Mouse (Mus musculus): ENCODE data around the gene Dnm1. TPM values are rescaled to one million over a fixed set of nuclear protein-coding genes. Genes with fewer than 3 reads are reported as not detected.
"Not testable (repeated sequence)": the region's sequence is repeated elsewhere in the genome, so short reads cannot be mapped to it uniquely, and the experiment has no call there.

Gene Dnm1
- total RNA-seq, 4 experiments from 2014 or later = 1,146 to 1,253 (median 1,200) TPM

DNA sequence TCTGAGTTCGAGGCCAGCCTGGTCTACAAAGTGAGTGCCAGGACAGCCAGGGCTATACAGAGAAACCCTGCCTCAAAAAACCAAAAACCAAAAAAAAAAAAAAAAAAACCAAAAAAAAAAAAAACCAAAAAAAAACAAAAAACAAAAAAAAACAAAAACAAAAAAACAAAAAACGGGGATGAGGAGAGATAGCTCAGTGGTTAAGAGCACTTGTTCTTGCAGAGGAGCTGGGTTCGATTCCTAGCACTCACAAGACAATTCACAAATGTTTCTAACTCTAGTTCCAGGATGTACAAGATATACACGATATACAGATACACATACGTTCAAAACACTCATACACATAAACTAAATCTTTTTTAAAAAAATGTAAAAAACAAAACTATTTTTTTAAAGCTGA lies 9.1 kb upstream of the Dnm1 start:
- not testable (repeated sequence) for DNase-seq (ENCODE audit: low spot score in 2 of 2)

DNA sequence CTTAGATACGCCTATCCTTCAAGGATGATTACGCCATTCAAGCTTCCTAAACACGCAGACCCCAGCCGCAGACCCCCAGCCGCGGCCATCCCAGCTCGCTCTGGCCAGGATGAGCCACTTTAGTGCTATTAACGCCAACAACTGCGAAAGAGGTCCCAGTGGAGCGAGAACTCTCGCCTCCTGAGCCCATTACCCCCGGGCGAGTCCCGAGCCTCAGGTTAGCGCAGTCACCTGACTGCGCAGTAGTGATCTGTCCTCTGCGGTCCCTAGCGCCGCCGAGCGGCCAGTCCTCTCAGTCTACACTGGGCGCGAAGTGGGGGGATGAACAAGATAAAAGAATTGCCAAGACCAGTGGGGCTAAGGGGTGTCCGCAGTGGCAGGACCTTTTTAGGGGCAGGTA lies 8.3 kb upstream of the Dnm1 start:
- DNase-seq (ENCODE audit: low spot score in 2 of 2) = peak; percentile 67 to 74

DNA sequence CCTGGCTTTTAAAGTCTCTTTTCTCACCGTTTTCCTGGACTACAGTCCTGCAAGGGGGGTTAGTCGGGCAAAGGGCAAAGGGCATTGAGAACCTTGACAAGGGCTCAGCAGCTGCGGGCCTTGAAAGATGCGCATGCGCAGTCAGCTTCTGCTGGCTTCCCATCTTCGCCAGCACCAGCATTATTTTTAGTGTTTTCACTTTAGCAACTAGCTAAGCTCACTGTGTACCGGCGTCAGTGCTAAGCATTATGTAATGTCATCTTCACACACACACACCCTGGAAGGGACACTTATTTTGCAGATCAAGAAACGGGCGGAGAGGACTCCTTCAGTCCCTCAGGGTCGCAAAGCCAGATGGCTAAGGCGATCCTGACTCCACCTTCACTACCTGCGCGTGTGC lies 7.6 kb upstream of the Dnm1 start:
- peak; percentile 87 to 88 for DNase-seq (ENCODE audit: low spot score in 2 of 2)

DNA sequence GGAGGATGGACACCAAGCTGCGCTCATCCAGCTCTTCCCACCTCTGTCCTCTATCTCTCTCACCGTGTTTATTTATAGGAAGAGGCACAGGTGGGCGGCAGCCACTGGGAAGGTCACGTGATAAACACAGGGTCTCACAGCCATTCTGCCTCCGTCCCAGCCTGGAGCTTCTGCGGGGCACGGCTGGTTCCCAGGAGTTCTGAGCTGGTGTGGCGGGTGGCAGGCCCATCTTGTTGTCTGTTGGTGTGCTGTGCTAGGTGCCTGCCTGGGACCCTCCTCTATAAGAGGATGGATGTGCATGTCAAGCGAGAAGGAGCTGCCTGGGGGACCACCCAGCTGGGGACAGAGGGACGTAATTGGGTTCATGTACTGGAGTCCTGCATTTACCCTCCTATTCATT lies 5.2 kb upstream of the Dnm1 start:
- DNase-seq (ENCODE audit: low spot score in 2 of 2) = no peak

DNA sequence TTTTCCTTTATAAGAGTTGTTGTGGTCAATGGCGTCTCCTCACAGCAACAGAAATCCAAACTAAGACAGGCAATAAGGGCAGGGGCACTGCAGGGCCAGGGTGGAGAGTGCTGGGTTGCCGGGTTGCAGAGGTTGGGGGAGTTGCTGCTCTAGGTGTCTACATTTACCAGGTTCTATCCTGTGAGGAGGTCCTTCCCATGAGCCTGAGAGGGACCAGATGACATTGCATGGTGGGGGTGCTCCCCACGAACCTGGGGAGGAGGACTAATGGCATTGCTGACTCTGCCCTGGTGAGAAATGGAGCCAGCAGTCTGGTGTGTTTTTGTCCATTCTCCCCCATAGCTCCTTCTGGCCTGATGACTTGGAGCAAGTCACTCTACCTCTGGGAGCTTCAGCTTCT lies 4.6 kb upstream of the Dnm1 start:
- DNase-seq (ENCODE audit: low spot score in 2 of 2) = no peak

DNA sequence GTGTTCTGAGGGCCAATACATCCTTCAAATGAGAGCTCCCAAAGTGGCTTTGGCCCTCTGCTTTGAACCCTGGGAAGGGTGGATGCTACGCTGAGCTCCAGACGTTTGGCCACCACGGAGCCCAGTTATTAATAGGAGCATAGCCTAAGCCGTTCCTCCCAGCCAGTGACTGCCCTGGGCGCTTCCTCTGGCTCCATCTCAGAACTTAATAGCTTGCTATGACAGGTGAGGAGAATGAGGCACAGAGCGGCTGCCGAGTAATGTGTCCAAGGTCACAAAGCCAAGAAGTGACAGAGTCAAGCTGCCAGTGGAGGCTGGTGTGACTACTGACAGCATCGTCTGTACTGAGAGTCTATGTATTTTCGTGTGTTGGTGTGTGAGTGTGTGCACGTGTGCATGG lies 3.1 kb upstream of the Dnm1 start:
- DNase-seq (ENCODE audit: low spot score in 2 of 2) = no peak

DNA sequence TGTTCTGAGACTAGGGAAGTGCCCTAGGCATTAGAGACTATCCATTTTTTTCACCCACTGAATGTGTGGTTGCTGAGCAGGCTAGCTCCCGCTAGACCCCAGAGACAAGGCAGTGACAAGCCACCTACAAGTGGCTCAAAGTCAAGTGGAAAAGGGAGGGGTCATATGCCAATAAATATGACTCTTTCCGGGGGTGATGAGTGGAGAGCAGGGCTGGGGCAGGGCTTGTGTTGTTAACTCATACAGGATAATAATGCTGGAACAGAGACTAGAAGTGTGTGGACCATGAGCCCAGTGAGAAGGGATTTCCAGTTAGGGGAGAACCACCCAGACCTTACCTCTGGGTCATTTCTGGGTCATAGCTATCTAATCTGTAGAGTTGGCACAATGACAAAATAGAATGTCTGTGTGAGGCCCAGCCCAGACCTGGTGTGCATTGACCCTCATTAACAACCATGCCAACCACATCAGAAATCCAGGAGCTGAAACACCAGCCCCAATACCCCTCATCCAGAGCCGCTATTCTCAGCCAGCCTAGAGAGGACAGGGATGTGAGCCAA lies 1.3 kb upstream of the Dnm1 start:
- DNase-seq (ENCODE audit: low spot score in 2 of 2) = no peak

DNA sequence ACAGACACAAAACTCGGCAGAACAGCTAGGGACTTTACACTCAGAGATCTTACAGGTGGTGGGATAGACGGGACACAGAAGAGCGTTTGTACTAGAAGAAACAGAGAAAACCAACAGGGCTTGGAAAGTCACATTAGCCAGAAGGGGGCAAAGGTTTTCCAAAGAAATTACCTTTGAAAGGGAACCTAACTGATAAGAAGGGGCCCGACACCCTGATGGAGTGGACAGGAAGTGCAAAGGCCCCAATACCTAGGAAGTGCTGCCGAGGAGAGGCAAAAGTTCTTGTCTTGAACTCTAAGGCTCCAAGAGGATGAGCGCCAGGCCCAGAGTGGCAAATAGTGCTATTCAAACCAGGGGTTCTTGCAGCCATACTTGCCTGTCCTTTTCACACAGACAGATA lies 698 bp upstream of the Dnm1 start:
- no peak for DNase-seq (ENCODE audit: low spot score in 2 of 2)

DNA sequence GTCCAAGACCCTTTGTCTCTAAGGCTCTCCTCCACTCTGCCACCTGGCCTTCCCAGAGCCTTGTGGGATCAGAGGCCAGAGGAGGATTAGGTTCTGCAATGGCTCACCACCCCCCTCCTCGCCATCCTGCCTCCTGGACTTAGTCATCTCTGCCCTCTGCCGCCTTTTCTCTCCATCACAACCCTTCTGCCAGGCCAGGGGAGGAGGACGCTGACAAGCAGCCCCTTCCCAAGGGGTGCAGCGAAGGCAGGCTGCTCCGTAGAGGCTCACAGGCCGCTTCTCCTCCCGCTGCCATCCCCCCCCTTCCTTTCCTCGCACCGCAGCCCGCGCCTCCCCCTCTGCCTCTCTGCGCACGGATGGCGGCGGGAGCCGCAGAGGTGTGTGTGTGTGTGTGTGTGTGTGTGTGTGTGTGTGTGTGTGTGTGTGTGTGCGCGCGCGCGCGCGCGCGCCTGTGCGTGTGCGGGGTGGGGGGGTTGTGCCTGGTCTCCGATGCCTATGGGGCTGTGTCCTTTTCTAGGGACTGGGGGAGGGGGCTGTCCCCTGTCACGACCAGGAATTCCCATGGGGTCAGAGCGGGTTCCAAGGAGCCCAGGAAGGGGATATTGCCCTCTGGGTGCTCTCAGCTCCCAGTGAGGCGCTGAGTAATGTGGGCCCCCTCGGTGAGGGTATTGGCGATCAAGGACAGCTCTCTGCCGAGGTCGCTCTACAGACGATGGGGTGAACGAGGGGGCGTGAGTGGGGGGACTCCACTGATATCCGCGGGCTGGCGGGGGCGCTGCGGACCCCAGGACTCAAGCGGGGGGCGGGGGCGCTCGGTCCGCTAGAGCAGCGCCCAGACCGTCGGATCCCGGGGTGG lies 759 bp downstream of the Dnm1 start, which contains the start of gene Ciz1:
Gene Ciz1 (plus strand): TSS at position 177 of the 856 bp plus-strand sequence.
- DNase-seq (ENCODE audit: low spot score in 2 of 2) = peak in 1 of 2 experiments; percentile 49

DNA sequence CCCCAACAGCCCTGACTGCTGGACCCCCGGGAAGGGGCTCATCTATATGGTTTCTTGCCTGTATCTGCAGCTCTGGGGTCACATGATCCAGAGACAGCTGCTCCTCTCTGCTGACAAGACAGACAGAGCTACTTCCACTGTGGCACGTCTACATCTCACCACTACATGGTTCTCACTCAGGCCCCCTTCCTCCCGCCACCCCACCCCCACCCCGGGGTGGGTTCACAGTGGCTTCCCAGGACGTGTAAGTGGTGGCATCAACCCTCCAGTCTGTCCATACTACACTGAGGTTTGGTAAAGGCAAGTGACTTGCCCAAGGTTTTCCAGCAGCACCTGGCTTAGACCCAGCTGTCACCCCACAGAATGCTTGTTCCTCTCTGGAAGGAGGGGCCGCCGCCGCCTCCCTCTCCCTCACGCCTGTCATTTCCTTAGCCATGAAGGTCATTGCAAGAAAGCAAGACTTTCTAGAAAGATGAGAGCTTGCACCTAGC lies 1.6 kb downstream of the Dnm1 start:
- DNase-seq (ENCODE audit: low spot score in 2 of 2) = peak in 1 of 2 experiments; percentile 46

DNA sequence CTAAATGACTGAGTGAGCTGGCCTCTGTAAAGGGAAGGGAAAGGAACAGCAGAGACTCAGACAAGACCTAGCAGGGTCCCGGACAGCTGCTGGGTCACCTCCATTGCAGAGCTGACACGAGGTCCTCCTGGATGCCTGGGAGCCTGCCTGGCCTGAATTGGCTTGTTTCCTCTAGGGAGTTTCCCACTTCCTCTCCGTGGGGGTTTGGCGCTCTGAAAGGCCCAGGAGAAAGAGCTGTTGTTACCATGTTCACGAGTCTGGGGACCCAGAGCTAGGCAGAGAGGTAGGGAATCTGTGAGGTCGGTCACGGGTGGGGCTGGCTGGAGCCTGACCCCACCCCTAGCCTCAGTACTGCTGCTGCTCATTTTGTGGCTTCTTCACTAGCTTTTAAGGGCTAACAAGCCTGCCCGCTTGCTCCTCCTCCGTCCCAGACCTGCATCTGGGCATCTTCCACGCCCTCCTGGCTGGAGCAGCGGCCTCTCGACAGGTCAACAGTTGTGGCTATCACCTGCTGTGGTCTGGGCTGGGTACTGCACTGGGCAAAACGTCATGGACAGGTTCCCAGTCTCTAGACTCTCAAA lies 2.6 kb downstream of the Dnm1 start:
- no peak for DNase-seq (ENCODE audit: low spot score in 2 of 2)

DNA sequence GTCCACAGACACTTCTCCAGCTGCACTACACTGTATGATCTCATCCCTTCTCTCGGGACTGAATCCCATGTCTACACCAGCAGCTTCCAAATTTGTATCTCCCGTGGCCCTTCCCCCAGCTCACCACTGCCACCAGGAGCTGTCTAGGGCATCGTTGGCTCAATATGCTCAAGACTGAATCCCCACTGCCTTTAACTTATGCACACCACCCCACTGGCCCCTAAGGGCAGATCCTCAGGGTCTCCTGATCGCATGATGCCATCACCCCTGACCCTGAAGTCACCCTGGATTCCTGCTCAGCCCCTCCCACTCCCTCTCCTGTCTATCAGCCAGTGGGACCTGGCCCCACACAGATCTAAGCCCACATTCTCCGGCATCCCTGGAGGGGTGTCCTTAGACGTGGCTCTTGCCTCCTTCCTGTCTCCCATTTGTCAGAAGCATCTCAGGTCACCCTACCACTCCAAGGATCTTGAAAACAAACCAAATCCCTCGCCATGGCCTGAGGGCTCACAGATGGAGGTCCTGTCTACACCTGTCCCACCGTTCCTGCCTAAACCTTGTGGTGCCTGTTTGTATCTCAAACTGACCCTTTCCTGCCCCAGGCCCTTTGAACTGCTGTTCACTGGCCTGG lies 3.4 kb downstream of the Dnm1 start:
- peak in 1 of 2 experiments; percentile 44 for DNase-seq (ENCODE audit: low spot score in 2 of 2)

DNA sequence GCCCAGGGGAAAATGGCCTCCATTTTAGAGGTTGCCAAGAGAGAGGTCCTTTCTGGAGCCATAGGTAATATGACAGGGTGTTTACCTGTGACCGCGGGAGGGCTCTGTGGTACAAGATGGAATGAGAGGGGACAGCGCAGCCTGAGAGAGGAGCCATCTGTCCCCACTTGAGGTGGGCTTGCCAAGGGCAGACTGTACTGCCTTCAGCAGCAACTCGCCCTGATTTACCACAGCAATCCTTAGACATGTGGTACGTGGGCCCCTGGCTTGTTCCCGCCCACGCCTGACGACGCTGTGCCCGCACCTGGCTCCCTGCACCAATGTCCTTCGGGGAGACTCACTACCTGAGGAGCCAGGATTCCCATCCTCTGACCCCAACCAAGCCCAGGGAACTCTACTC lies 4.8 kb downstream of the Dnm1 start:
- DNase-seq (ENCODE audit: low spot score in 2 of 2) = peak in 1 of 2 experiments; percentile 65

DNA sequence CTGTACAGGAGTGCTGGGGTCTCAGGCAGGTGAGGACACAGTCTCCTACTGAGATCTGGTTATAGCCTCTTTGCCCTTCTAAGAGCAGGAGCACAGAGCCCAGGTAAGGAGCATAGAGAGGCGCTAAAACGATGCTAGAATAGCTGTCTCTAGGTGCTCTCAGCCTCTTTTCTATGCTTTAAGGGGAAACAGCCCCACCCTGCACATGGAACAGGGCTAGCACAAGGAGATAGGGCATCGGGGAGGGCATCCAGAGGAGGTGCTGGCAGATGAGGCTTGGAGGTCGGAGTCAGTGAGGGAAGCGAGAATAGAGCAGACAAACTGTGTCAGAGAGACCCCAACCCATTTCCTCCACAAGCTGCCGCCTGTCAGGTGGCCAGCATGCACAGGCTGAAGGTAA lies 6.1 kb downstream of the Dnm1 start:
- DNase-seq (ENCODE audit: low spot score in 2 of 2) = no peak

DNA sequence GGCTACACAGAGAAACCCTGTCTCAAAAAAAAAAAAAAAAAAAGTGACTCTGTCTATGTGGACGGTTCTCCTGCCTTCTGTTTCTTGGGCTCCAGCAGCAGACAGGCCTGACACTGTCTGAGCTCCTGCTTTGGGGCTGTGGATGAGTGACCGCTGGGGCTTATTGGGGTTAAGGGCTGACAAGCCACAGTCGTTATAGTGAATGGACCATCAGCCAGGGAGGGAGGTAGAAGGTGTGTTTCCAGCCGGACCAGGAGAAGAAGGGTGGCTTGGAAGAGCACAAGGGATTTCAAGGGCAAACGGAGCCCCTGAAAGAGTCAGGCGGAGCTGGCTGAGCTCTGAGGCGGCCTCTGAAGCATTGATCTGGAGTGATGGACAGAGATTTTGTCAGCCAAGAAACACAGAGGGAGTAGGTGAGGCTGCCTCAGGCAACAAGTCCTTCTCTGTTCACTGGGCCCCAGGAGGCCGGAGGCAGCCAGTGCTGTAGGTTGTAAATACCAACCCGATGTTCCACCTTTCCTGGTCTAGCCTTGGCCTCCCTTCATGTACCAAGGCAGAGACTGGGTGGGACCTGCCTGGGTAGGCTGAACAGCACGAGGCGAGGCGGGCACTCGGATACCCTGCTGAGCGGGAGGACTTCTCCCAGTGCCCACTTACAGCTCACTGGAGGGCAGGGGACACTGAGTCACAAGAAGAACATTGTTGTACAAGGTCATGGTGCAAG lies 8.4 kb downstream of the Dnm1 start:
- DNase-seq (ENCODE audit: low spot score in 2 of 2) = no peak

DNA sequence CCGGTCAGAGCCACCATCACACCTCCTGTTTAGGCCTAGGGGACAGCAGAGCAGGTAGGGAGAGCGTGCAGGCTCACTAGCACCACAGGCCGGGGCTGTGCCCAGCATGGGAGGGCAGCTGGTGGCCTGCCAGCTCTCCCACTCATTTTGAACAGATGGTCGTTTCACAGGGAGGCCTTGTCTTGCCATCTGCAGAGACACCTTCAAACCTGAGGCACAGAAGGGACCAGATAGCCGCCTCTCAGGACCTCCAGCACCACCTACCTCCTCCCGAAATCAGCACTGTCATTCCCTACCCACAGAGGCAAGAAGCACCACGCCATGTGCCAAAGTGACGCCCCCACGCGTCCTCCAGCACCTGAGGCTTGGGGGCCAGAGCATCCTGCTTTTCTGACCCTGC lies 9.1 kb downstream of the Dnm1 start:
- peak in 1 of 2 experiments; percentile 49 for DNase-seq (ENCODE audit: low spot score in 2 of 2)

DNA sequence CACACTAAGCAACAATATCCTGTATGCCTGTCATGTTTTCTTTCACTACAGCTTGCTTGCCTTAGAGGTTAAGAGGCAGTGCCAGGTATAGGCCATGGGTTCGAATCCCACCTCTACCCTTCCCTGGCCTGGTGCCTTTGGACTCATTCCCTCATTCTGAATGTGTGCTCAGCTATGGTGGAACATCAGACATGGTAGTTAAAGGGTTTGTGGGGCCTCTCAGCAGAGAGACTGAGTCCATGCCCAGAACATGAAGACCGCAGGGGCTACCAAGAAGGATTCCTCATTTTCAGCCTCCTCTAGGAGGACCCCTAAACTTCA lies 9.8 kb downstream of the Dnm1 start:
- DNase-seq (ENCODE audit: low spot score in 2 of 2) = no peak

DNA sequence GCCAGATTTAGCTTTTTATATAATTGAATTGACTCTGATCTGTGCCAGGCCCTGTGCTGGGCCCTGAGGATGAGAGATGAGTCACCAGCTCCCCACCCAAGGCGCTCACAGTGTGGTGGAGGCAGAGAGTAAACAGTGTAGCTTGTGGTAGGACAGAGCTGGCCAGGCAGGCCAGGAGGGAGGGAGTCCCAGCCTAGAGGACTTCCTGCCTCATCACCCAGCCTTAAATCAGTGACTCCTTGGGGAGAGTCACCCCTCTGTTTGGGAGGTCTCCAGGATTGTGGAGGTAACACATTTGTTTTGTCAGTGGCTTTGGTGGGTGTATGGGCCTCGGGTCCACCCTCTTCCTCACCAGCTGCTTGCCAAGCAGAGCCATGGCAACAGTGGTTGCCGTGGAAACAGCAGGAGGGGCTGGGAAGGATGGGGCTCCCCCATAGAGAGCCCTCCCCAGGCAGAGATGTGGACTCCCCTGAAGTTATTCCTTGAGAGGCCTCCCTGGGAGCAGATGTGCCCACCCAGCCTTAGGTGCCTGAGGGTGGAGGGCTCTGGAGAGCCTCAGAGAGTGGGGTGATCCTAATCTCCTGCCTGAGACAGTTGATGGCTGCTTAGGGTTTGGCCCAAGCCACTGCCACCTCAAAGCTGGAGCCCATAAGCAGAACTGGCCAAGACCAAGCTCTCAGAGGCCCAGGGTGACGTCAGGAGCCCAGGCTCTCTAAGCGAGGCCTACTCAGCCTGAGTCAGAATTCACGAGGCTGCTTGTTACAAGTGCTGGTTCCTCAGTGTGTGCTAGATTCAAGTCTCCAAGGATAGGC lies 10.4 kb downstream of the Dnm1 start:
- DNase-seq (ENCODE audit: low spot score in 2 of 2) = peak; percentile 77 to 80

DNA sequence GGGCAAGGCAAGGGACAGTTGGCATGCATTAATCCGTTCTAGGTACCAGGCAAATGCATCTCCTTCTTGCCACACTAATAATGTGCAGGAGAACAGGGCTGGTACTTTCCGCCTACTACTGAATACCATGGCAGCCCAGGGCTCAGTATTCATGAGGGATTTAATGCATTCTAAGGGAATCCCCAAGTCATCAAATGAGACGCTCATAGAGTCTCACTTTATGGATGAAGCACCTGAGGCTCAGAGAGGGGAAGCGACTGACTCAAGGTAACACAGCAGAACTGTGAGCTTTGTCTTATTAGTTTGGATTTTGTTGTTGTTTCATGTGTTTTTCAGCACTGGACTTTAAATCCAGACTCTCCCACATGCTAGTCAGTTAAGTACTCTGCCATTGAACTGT lies 11.1 kb downstream of the Dnm1 start:
- no peak for DNase-seq (ENCODE audit: low spot score in 2 of 2)

DNA sequence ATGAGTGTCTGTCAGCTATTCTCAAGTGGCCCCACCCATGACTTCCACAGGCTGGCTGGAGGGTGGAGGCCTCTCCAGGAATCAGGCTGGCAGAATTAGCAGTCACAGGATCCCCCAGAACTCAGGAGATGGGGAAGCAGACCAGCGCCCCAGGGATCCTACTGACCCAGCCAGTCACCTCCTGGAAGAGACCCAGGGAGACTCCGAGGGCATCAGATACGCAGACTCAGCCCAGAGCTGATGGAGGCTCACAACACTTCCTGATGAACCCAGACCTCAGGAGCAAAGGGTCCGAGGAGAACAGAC lies 11.6 kb downstream of the Dnm1 start:
- DNase-seq (ENCODE audit: low spot score in 2 of 2) = no peak
